Mouse (Mus musculus): ENCODE measurements around the gene Dnajc16. TPM values are rescaled to one million over a fixed set of nuclear protein-coding genes. Genes with fewer than 3 reads are reported as not detected.

The Dnajc16 gene
- total and polyA plus RNA-seq, 2 experiments from 2014 or later, result 6.1 to 17.5 TPM

GRCm38 (mm10) chr4:141791951-141792350, 1.2 kb upstream of the Dnajc16 start:
- Histone ChIP-seq H3K4me1 (ENCODE audit: insufficient read depth, low read length) (peaks cover 11% of the 10 kb centered on the region), H3K27ac (peak overlapping the region; percentile 94; the same call in 1 of the 2 replicates), H3K9ac (replicated peaks; ENCODE audit: low read length) (no peak overlapping the region), H3K36me3 (ENCODE audit: insufficient read depth, low read length) (no peaks in the 10 kb centered on the region; the same call in 1 of the 2 replicates), H3K27me3 (ENCODE audit: insufficient read depth, low read length) (no peaks in the 10 kb centered on the region), H3K4me2 (ENCODE audit: low read depth, low read length) (no peak overlapping the region), H3K9me3 (ENCODE audit: low read length) (no peaks in the 10 kb centered on the region), H3K4me3 (ENCODE audit: low read length) (no peak overlapping the region)
- WGBS, result 92% methylated on average over 8 of the region's 8 CpGs
- TF ChIP-seq CTCF (IDR thresholded peaks at IDR 0.05; ENCODE audit: low read depth), result no peak
- no peak for DNase-seq (ENCODE audit: low spot score)
- no peak for ATAC-seq

GRCm38 (mm10) chr4:141791486-141791885, 755 bp upstream of the Dnajc16 start:
- no peak overlapping the region for H3K4me3 ChIP-seq (ENCODE audit: low read length)
- DNase-seq (ENCODE audit: low spot score) (no peak), ATAC-seq (no peak)
- 86% methylated on average over 7 of the region's 7 CpGs for WGBS
- no peak overlapping the region for H3K9ac ChIP-seq (replicated peaks; ENCODE audit: low read length)
- peaks cover 11% of the 10 kb centered on the region for H3K4me1 ChIP-seq (ENCODE audit: insufficient read depth, low read length)
- no peaks in the 10 kb centered on the region for H3K9me3 ChIP-seq (ENCODE audit: low read length)
- H3K36me3 ChIP-seq (ENCODE audit: insufficient read depth, low read length), result no peaks in the 10 kb centered on the region; the same call in 1 of the 2 replicates
- no peak overlapping the region for H3K4me2 ChIP-seq (ENCODE audit: low read depth, low read length)
- TF ChIP-seq CTCF (IDR thresholded peaks at IDR 0.05; ENCODE audit: low read depth), result no peak
- no peak overlapping the region for H3K27ac ChIP-seq
- H3K27me3 ChIP-seq (ENCODE audit: insufficient read depth, low read length), result no peaks in the 10 kb centered on the region

DNA sequence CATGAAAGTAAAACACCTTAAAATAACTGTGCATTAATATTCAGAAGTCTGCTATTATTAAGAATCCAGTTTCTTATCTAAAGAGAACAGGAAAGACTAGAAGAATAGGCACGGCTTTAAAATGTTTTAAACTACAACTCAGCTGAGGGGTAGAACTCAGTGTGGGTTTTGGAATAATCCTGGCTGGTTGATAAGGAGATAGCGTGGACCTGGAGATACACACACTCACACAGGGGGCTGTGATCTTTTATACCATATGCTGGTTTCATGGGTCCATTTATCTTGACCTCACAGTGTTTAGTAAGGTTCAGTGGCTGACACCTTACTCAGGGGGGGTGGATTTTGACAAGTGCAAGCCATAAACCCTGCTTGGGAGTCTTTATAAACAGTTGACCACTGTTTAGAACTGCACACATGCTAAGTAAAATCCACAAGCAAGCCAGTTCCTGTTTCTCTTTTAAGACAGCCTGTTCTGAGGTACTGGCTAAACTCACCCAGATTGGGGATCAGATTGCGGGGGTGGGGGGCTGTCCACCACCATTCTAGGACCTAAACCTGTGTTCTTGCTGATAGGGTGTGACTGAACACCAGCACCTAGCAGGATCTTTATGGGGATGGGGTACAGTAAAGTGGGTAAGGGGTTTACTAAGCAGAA, 1.0 kb downstream of the Dnajc16 start:
- H3K27me3 ChIP-seq (ENCODE audit: insufficient read depth, low read length), result no peaks in the 10 kb centered on the region
- no peak for TF ChIP-seq CTCF (IDR thresholded peaks at IDR 0.05; ENCODE audit: low read depth)
- no peak for ATAC-seq
- 53% methylated on average over 3 of the region's 3 CpGs for WGBS
- peak overlapping the region; percentile 97 for H3K9ac ChIP-seq (replicated peaks; ENCODE audit: low read length)
- H3K4me1 ChIP-seq (ENCODE audit: insufficient read depth, low read length), result peaks cover 6% of the 10 kb centered on the region; the same call in 1 of the 2 replicates
- peak overlapping the region; percentile 88 for H3K27ac ChIP-seq
- H3K36me3 ChIP-seq (ENCODE audit: insufficient read depth, low read length), result peaks cover 11% of the 10 kb centered on the region; the same call in 1 of the 2 replicates
- H3K4me3 ChIP-seq (ENCODE audit: low read length), result peak overlapping the region; percentile 98
- peak overlapping the region; percentile 93 for H3K4me2 ChIP-seq (ENCODE audit: low read depth, low read length)
- H3K9me3 ChIP-seq (ENCODE audit: low read length), result no peaks in the 10 kb centered on the region
- DNase-seq (ENCODE audit: low spot score), result no peak

DNA sequence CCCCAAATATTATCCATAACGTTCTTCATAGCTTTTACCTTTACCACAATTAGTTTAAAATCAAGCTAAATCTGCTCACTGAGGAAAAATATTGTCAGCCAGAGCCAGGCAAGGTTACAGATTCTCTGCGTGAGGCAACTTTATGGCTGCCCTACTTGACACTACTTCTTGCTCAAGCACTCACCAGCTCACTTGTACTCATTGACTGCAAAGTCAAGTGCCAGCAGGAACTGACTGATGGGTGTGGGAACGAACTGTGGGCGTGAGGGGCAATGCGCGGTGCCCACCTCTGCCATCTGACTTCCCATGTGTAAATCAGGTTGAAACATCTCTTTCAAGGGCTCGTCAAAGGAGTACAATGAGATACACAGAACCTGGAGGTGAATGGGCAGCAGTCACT, 3.3 kb downstream of the Dnajc16 start:
- Histone ChIP-seq H3K4me1 (ENCODE audit: insufficient read depth, low read length) (0 out of 2 replicates have a peak, but pooled peaks cover 5% of the 10 kb centered on the region), H3K9ac (replicated peaks; ENCODE audit: low read length) (no peak overlapping the region), H3K27ac (no peak overlapping the region), H3K4me3 (ENCODE audit: low read length) (no peak overlapping the region), H3K4me2 (ENCODE audit: low read depth, low read length) (no peak overlapping the region), H3K27me3 (ENCODE audit: insufficient read depth, low read length) (no peaks in the 10 kb centered on the region), H3K36me3 (ENCODE audit: insufficient read depth, low read length) (peaks cover 26% of the 10 kb centered on the region), H3K9me3 (ENCODE audit: low read length) (no peaks in the 10 kb centered on the region)
- no peak for DNase-seq (ENCODE audit: low spot score)
- no peak for ATAC-seq
- WGBS, result 88% methylated on average over 7 of the region's 7 CpGs
- TF ChIP-seq CTCF (IDR thresholded peaks at IDR 0.05; ENCODE audit: low read depth), result no peak

DNA sequence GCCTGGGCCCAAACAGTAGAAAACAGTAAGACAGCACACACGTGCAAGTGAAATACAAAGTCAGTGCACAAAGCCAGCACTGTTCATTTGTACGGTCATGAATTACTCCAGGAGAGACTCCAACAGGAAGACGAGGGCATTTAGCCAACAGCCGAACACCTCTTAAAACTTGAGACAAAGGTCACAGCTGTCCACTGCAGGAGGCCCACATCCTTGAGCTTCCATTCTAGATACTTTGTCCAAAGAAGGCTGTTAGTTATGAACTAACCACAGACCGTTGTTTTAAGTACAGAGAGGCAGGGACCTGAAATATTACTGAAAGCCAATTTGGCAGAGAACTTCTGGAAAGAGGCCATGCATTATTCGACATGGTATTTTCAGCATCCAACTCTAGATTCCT, 3.7 kb downstream of the Dnajc16 start:
- TF ChIP-seq CTCF (IDR thresholded peaks at IDR 0.05; ENCODE audit: low read depth), result no peak
- no peak overlapping the region for H3K4me2 ChIP-seq (ENCODE audit: low read depth, low read length)
- no peak overlapping the region for H3K9ac ChIP-seq (replicated peaks; ENCODE audit: low read length)
- H3K4me3 ChIP-seq (ENCODE audit: low read length), result no peak overlapping the region
- H3K4me1 ChIP-seq (ENCODE audit: insufficient read depth, low read length), result 0 out of 2 replicates have a peak, but pooled peaks cover 5% of the 10 kb centered on the region
- 51% methylated on average over 6 of the region's 6 CpGs for WGBS
- no peaks in the 10 kb centered on the region for H3K9me3 ChIP-seq (ENCODE audit: low read length)
- no peak overlapping the region for H3K27ac ChIP-seq
- peaks cover 30% of the 10 kb centered on the region for H3K36me3 ChIP-seq (ENCODE audit: insufficient read depth, low read length)
- H3K27me3 ChIP-seq (ENCODE audit: insufficient read depth, low read length), result no peaks in the 10 kb centered on the region
- ATAC-seq, result no peak
- no peak for DNase-seq (ENCODE audit: low spot score)

- Histone ChIP-seq H3K4me3 (ENCODE audit: low read length) (no peak overlapping the region), H3K9me3 (ENCODE audit: low read length) (no peaks in the 10 kb centered on the region), H3K9ac (replicated peaks; ENCODE audit: low read length) (no peak overlapping the region), H3K27ac (no peak overlapping the region), H3K4me1 (ENCODE audit: insufficient read depth, low read length) (0 out of 2 replicates have a peak, but pooled peaks cover 5% of the 10 kb centered on the region), H3K36me3 (ENCODE audit: insufficient read depth, low read length) (peaks cover 37% of the 10 kb centered on the region), H3K27me3 (ENCODE audit: insufficient read depth, low read length) (no peaks in the 10 kb centered on the region), H3K4me2 (ENCODE audit: low read depth, low read length) (no peak overlapping the region)
- no peak for TF ChIP-seq CTCF (IDR thresholded peaks at IDR 0.05; ENCODE audit: low read depth)
- WGBS, result 94% methylated on average over 13 of the region's 13 CpGs
- ATAC-seq, result no peak
- no peak for DNase-seq (ENCODE audit: low spot score)
These were observed 4.6 kb downstream of the Dnajc16 start for GRCm38 (mm10) chr4:141786141-141786540.

GRCm38 (mm10) chr4:141784835-141785234, 5.9 kb downstream of the Dnajc16 start:
- ATAC-seq (no peak), DNase-seq (ENCODE audit: low spot score) (no peak)
- Histone ChIP-seq H3K27ac (no peak overlapping the region), H3K9ac (replicated peaks; ENCODE audit: low read length) (no peak overlapping the region), H3K27me3 (ENCODE audit: insufficient read depth, low read length) (no peaks in the 10 kb centered on the region), H3K36me3 (ENCODE audit: insufficient read depth, low read length) (peaks cover 44% of the 10 kb centered on the region), H3K4me1 (ENCODE audit: insufficient read depth, low read length) (0 out of 2 replicates have a peak, but pooled peaks cover 3% of the 10 kb centered on the region), H3K4me3 (ENCODE audit: low read length) (no peak overlapping the region), H3K4me2 (ENCODE audit: low read depth, low read length) (no peak overlapping the region), H3K9me3 (ENCODE audit: low read length) (no peaks in the 10 kb centered on the region)
- whole genome bisulfite sequencing, result 90% methylated on average over 5 of the region's 5 CpGs
- TF ChIP-seq CTCF (IDR thresholded peaks at IDR 0.05; ENCODE audit: low read depth), result no peak
